Mouse (Mus musculus): ENCODE results near the gene Mcm9.

Gene Mcm9

DNA sequence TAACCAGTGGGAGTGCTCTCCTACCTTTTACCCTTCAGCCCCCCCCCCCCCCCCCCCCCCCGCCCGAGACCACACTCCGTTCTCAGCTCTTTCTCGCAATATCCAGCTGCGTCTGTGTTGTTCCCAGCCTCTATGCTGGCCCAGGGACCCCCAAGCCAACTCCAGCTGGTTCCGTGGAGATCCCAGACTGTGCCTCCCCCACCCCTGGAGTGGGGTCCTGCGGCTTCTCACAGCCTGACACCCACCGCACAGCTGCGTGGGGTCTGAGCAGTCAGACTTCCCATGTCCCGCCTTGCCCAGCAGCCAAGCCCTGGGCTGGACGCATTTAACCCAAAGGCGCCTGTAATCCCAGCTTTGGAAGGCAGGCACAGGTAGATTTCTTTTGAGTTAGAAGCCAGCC lies 49.2 kb downstream of the Mcm9 start:
- no peak for ATAC-seq (ENCODE audit: insufficient number of reproducible peaks, low FRiP score, low TSS enrichment)

DNA sequence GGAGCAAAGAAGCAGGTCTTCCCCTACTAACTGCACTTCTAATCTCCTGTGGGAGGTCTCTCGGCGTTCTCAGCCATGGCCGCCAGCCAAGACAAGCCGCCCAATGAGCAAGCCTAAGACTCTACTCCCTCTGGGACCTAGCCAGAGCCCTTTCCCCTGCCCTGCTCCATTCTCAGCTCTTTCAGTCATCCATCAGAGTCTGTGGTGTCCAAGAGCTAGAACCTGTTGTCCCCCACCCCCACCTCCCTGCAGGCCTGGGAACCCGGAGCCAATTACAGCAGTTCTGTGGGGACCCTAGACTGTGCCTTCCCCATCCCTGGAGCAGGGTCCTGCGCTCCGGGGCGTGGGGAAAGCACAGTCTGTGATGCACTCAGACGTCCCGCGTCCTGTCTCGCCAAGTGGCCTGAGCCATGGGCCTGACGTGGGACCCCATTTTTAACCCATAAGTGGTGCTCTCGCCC lies 49.6 kb downstream of the Mcm9 start:
- ATAC-seq (ENCODE audit: insufficient number of reproducible peaks, low FRiP score, low TSS enrichment) = peak; percentile 76

DNA sequence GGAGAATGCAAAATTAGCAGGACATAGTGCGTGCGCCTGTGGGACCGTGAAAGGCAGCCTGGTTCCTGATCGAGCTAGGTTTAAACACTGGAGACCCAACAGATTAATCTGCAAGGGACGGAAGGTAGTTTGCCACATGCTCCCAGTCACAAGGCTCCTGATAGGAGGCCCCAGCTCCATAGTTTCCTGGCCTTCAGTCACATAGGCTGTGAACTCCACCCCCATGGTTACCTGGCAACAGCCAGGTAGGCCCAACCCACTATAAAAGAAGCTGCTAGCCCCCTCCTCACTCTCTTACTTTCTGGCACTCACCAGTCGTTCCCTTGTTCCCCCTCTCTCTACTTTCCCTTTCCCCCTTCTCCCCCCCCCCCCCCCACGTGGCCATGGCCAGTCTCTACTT lies 50.1 kb downstream of the Mcm9 start:
- ATAC-seq (ENCODE audit: insufficient number of reproducible peaks, low FRiP score, low TSS enrichment) = 0 out of 2 replicates have a peak, but pooled peaks have one; percentile 15

DNA sequence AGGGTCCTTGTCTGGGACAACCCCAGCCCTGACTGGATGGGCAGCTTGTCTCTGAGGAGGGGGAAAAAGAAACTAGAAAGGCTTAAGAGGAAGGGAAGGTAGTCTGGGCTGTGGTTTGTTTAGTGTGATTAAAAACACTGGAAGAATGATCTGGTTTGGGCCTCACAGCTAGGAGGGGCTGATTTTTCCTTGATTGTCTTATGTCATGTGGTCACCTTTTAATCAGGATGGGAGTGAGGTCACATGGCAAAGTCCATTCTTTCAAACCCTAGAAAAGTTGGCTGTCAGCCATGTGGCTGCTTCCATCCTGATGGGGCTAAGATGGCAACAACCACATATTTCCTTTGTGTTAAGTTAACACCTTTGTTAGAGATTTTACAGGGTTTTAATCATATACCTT lies 61.7 kb downstream of the Mcm9 start:
- ATAC-seq (ENCODE audit: insufficient number of reproducible peaks, low FRiP score, low TSS enrichment) = no peak

DNA sequence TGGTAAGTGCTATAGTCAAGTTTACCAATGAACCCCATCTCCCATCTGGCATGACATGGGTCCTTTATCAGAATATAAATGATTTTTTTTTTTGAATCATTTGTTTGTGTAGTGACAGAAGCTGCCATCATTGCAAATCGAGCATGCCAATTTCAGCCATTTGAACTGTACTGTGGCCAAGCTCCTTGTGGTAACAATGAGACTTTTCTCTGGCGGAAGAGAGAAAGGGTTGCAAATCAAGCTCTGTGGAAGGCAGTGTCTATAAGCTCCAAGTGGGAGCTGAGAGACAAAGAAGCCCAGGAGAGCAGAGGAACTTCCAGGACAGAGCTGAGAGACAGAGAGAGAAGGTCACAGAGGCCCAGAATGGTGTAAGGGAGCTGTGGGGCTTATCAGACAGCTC lies 64.7 kb downstream of the Mcm9 start:
- no peak for ATAC-seq (ENCODE audit: insufficient number of reproducible peaks, low FRiP score, low TSS enrichment)

DNA sequence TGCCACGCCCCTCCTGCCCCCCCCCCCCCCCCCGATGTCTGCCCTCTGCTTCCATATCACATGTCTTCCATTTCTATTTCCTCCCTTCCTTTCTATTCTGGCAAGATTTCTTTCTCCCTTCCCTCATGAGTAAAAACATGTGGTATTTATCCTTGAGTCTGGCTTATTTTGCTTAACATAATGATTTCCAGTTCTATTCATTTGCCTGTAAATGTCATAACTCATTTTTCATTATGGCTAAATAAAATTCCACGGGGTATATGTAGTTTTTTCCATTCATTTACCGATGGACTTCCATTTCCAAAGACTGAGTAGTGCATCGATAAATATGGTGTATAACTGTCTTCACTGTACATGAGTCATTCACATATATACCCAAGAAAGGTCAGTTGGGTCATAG lies 68.2 kb downstream of the Mcm9 start:
- no peak for ATAC-seq (ENCODE audit: insufficient number of reproducible peaks, low FRiP score, low TSS enrichment)

DNA sequence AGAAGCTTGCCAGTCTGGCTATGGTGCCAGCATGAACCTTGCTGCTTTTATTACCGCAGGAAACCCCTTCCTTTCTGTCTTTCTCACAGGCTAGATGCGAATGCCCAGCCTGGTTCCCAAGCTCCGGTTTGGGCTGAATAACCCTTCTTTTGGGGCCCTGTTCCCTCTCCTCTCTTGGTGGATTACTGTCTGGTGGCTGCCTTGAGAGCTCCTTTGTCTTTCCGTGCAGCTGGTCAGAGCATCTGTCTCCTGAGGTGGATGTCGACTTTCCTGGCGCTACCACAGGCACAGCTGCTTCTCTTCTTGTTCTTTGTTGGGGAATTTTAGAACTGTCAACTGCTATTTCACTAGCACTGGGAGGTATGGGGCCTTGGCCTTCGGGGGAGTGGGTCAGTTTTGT lies 92.6 kb downstream of the Mcm9 start:
- ATAC-seq (ENCODE audit: insufficient number of reproducible peaks, low FRiP score, low TSS enrichment) = no peak

DNA sequence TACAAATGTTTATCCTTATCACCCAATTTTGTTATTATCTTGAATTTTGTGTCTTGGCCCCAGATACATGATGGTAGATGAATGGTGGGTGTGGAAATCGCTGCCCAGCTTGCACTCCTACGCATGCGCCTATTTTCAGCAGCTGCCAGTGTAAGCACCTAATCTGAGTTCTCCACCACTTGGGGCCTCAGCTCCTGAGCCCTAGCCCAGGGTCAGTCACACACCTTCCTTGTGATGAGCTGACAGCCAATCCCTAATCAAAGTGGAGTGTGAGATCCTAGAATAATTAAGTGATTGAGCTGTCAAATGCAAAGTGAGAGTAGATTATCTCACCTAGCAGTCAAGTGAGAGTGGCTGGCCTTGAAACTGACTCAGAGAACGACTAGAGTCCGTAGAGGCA lies 97.9 kb downstream of the Mcm9 start:
- no peak for ATAC-seq (ENCODE audit: insufficient number of reproducible peaks, low FRiP score, low TSS enrichment)

DNA sequence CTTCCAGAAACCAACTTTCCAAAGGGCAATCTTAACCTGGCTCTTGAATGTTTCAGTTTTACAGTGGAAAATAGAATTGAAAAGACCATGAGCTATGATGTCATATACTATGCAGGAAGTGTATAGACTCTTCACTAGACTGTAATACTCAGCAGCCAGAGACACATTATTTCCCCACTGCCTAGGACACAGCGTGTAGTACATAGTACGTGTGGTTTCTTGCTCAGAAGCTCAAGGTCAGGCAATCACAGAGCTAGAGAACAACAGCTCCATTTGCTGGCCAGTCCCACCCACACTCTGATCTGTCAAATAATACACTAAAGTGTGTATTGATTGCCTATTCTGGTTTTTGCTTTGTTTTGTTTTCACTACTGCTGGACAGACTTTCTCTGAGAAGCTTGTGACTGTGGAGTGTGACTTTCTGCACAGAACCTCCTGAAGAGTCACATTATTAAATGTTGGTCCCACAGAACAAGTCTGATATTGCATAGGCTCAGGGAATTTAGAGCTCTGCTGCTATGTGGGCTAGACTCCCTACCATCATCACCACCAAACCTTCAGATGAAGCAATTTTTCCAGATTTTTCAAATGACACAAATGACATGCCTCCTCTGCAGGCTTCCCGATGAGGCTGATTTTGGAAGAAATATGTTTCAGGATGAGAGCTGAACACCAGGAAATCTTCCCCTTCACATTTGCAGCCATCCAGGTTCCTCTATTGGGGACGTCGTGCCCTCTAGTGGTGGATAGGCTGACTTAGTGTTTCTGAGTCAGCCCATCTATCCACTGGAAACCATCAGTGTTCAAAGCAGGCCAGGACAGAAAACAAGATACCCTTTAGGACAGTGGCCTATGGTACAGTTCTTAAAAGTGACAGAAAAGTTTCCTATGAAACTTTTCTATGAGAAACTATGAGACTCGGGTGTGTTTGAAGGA lies 102.1 kb downstream of the Mcm9 start:
- peak; percentile 96 for ATAC-seq (ENCODE audit: insufficient number of reproducible peaks, low FRiP score, low TSS enrichment)

DNA sequence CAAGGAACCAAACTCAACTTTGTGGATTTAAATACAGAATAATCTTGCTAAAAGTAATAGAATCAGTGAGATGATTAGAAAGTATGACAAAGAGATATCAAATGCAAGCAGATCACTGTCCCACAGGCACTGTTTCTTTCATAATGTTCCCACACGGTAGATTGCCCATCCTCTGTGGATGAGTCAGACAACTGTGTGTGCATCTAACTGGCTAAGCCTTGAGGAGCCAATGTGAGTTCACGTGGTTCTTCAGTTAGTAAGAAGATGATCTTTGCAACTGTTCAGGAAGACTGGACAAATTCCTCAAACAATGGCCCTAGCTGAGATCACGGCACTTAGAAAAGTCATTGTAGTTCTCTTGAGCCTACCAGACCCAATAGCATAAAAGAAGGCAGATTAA lies 102.9 kb downstream of the Mcm9 start:
- no peak for ATAC-seq (ENCODE audit: insufficient number of reproducible peaks, low FRiP score, low TSS enrichment)

DNA sequence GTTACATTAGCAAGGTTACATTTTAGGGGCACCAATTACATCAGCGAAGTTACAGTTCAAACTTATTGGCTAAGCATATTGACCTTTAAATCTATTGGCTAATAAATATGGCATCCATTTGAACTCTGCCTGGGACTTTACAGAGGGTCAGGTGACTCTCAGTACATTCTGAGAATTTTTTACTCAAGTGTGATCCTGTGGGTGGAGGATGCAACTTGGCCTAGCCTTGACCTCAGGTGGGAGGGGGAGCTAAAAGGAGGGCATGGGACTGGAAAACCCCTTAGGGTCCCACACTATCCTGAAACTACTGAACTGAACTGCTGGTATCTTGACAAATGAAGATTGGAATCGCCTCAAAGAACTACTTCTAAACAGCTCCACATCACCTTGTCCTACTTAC lies 103.9 kb downstream of the Mcm9 start:
- no peak for ATAC-seq (ENCODE audit: insufficient number of reproducible peaks, low FRiP score, low TSS enrichment)

DNA sequence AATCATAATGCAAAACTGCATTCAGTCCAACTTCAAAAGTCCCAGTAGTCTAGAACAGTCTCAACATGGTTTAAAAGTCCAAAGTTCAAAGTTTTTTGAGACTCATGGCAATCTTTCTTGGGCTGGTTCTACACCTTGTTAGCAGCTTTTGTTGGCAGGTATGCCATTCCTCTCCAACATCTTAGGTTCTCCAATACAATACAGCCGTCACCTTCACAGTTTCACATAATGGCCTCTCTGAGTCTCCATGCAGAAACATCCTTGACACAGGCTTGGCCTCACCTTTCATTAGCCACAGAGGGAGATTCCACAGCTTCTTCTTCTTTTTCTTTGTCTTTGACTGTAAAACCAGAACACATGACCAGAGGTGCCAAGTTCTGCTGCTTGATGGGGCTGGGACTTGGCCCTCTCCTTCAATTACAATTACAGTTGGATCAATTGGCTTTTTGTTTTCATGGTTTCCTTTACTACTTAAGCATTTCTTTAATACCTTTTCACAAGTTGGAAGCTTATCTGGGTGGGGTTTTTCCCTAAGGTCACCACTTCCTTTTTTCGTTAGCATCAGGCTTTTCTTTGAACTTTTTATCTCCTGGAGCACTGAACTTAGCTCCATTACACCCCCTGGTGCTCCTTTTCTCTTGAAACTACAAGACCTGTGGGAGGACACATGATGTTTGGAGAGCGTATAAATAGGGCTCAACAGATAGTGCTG lies 104.8 kb downstream of the Mcm9 start:
- no peak for ATAC-seq (ENCODE audit: insufficient number of reproducible peaks, low FRiP score, low TSS enrichment)

DNA sequence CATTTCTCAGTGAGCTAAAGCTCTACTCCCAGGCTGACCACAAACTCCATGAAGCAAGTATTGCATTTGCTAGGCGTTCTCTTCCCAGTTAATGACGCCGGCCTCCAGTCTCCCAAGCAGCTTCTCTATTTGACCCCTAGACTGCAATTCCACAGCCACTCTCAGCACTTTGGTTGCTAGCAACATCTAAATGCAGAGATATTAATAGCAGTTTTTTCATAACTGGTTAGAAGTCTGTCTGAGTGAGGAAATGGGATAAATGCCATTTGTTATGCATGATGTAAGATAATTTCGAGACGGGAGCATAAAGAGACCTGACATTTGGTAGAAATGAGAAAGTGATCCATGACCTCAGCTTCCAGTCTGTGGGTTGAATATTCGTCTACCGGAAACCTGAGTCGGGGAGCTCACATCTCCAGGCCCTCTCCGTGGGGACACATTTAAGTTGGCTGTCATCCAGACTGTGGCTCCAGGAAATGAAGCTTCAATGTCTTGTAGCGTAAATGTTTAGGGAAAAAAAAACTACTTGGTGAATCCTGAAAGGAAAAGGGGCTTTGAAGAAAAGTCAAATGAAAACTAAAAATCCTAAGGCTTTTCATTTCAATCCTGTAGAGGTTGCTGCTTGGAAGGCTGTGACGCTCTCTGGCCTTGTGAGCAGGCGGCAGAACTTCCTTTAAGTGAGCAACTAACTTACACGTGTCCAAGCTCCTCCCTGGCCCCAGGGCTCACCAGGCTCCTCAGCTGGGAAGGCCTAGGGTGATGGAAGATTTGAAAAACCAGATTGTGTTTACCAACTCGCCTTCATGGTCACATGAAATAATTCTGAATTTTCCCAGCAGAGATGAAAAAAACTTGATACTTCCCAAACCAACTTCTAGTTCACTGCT lies 110.9 kb downstream of the Mcm9 start:
- ATAC-seq (ENCODE audit: insufficient number of reproducible peaks, low FRiP score, low TSS enrichment) = no peak; the same call in 1 of the 2 replicates

DNA sequence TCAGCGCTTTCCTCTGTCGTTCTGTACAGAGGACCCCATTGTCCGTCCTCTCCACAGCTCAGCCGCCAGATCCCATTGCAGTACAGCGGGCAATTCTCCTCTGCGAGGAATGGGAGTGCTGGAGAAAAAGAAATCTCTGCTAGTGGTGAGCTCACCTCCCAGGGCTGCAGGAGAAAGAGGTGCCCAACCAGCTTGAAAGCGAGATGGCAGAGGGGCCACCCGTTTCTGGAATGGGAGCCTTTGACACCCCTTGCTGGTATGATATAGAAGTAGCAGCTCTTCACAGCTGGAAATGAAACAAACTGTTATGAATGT lies 111.7 kb downstream of the Mcm9 start:
- no peak for ATAC-seq (ENCODE audit: insufficient number of reproducible peaks, low FRiP score, low TSS enrichment)

DNA sequence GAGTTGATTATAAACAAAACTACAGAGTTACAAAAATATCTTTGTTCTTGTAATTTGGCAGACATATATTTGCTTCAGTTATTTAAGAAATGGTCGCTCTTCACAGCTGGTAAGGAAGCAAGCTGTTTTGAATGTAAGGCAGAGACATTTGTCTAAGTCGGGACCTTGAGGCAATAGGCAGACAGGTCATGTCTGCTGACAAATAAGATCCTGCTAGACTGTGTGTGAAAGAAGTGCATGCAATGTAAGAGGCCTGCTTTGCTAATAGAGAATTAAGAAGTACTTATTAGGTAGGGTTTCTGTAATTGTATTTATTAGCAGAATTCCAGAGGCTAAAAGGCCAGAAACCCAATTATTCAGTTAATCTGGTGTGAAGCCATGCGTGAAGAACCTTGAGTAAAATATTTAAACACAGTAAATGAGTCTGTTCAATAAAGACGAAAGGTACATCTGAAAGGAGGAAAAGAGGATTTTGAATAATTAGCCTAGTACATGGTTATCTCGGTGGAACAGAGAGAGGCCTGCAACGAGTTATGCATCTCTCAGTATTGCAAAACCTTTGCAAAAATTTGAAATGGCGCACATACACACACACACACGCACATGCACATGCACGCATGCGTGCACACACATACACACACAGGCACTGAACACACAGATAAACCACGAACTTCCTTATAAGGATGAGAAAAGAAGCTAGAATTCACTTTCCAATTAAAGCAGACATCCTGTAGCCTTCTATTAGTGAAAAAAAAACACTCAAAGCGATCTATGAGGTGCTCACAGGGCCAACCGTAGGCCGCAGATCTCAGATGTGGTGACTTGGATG lies 112.3 kb downstream of the Mcm9 start:
- no peak for ATAC-seq (ENCODE audit: insufficient number of reproducible peaks, low FRiP score, low TSS enrichment)

DNA sequence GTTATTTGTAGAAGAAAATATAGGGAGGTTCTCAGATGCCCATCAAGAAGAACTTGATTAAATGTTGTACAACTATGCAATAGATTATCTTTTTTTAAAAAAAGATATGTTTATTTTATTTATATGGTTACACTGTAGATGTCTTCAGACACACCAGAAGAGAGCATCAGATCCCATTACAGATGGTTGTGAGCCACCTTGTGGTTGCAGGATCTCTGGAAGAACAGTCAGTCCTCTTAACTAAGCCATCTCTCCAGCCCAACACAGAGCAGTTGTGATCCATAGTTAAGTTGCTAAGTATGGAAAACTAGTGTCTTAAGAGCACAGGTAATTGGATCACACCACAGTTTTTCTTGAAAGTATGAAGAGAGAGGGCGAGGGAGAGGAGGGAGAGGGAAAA lies 117.7 kb downstream of the Mcm9 start:
- ATAC-seq (ENCODE audit: insufficient number of reproducible peaks, low FRiP score, low TSS enrichment) = no peak

DNA sequence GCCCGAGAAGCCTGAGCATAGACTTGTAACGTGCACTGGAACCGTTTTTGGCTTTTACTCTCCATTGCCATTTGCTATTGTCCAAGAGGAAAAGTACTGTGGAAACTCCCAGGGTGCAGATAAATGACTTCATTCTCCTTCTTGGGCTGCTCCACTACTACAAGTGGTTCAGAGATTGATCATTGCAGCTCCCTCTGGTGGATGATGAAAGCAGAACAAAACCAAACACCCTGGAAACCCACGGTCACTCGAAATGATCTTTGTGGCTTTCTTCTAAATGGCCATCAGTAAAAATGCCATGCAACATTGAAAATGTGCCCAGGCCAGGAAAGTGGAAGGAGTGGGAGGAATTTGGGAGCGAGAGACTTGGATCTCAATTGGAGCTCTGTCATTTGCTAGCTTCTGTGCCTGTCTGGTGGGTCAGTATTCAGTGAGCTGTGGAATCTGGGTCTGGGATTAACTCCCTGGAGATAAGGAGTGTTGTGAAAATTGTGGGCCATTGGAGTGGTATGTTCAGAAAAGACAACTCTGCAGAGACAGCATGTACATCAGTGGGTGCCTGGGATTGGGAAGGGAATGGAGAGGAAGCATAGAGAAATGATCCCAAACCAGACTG lies 121.0 kb downstream of the Mcm9 start:
- ATAC-seq (ENCODE audit: insufficient number of reproducible peaks, low FRiP score, low TSS enrichment) = peak; percentile 81

DNA sequence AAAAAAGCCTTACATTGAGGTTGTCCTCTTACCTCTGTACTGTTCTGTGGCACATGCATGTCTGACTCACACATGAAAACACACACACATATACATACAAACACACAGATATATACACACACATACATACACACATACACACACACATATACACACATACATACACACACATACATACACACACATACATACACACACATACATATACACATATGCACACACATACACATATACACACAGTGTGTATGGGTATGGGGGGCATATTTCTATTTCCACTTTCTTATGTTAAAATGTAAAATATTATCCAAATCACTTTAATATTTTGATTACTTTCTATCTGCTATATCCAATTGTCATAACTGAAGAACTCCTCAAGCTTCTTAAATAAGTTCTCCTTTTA lies 121.6 kb downstream of the Mcm9 start:
- no peak for ATAC-seq (ENCODE audit: insufficient number of reproducible peaks, low FRiP score, low TSS enrichment)

DNA sequence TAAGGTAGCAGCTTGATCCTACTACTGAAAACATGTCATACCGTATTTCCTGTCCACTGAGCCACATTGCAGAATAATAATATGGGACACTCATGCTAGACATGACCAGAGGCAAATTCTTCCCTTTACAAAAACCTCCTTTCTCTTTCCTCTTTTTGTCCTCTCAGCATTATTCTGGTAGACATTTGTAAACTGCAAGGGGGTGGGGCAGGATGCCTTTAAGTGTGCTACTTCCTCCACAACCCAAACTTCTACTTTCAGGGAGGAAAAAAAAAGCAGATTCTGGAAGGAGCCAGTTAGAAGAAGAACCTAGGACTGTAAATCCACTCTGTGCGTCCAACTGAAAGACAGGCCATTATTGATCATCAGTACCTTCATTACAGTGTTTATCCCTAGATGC lies 124.7 kb downstream of the Mcm9 start:
- no peak for ATAC-seq (ENCODE audit: insufficient number of reproducible peaks, low FRiP score, low TSS enrichment)

DNA sequence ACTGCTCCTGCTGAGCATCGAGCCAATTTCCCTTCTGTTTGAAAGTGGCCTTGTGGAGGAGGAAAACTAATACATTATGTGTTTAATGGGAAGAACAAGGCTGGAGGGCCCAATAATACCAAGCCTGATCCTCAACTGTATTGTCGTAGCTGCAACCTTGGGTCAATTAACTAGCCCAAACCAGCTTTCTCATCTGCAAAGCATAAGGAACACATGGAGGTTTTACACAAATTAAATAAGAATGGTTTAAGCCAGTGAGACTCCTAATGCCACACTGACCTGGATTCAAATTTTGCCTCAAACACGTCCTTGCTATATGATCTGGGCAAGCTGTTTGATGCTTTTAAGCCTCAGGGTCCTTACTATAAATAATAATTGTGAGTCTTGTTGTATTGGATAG lies 125.2 kb downstream of the Mcm9 start:
- no peak for ATAC-seq (ENCODE audit: insufficient number of reproducible peaks, low FRiP score, low TSS enrichment)

All from cerebellum, adult (tissue).